In genomic region chr2:30695771-30696456, GRCm38 (mm10) we compare ENCODE assay signal across 8 mouse cellular contexts.
DNase-seq lines count a peak whose midpoint lies in the region; ATAC-seq and TF ChIP-seq lines count a peak whose summit lies in the region.

No protein-coding gene starts in this region.

- H3K9me3 ChIP-seq in embryonic facial prominence, embryonic 12.5 days: no peaks in the 10 kb centered on the region
- no peaks in the 10 kb centered on the region for H3K9me3 ChIP-seq in hindbrain, embryonic 13.5 days
- no peaks in the 10 kb centered on the region for H3K9me3 ChIP-seq in midbrain, embryonic 10.5 days (replicated peaks)

- H3K4me3 ChIP-seq in gastrocnemius, adult 2 months: no peak overlapping the region
- no peak overlapping the region for H3K4me3 ChIP-seq in embryonic facial prominence, embryonic 12.5 days
- no peak overlapping the region for H3K4me3 ChIP-seq in hindbrain, embryonic 13.5 days
- H3K4me3 ChIP-seq in midbrain, embryonic 10.5 days: no peak overlapping the region

- 0 out of 2 replicates have a peak overlapping the region, but pooled peaks have one; percentile 5 for H3K9ac ChIP-seq in embryonic facial prominence, embryonic 12.5 days
- H3K9ac ChIP-seq in hindbrain, embryonic 13.5 days: peak overlapping the region; percentile 2; the same call in 1 of the 2 replicates

- H3K4me2 ChIP-seq in embryonic facial prominence, embryonic 12.5 days (replicated peaks): no peak overlapping the region
- H3K4me2 ChIP-seq in hindbrain, embryonic 13.5 days: no peak overlapping the region

- no peaks in the 10 kb centered on the region for H3K27me3 ChIP-seq in embryonic facial prominence, embryonic 12.5 days
- H3K27me3 ChIP-seq in hindbrain, embryonic 13.5 days: no peaks in the 10 kb centered on the region
- no peaks in the 10 kb centered on the region for H3K27me3 ChIP-seq in midbrain, embryonic 10.5 days (ENCODE audit: low read depth, poor library complexity, severe bottlenecking)

- peaks cover 56% of the 10 kb centered on the region for H3K4me1 ChIP-seq in embryonic facial prominence, embryonic 12.5 days
- peaks cover 83% of the 10 kb centered on the region for H3K4me1 ChIP-seq in hindbrain, embryonic 13.5 days (replicated peaks)
- H3K4me1 ChIP-seq in midbrain, embryonic 10.5 days: peaks cover 97% of the 10 kb centered on the region

- H3K27ac ChIP-seq in gastrocnemius, adult 2 months: peak overlapping the region; percentile 40; the same call in 1 of the 2 replicates
- peak overlapping the region; percentile 99 for H3K27ac ChIP-seq in embryonic facial prominence, embryonic 12.5 days
- peak overlapping the region; percentile 100 for H3K27ac ChIP-seq in hindbrain, embryonic 13.5 days
- peak overlapping the region; percentile 99 for H3K27ac ChIP-seq in midbrain, embryonic 10.5 days (replicated peaks)

- no peak for ATAC-seq in embryonic facial prominence, embryonic 12.5 days (ENCODE audit: insufficient number of reproducible peaks, insufficient read depth, low FRiP score, low TSS enrichment)
- ATAC-seq in hindbrain, embryonic 13.5 days (ENCODE audit: low FRiP score): no peak
- no peak for ATAC-seq in erythroid progenitor cell, adult 5-6 weeks (replicated peaks; ENCODE audit: low FRiP score, poor library complexity, severe bottlenecking)

- no peak for TF ChIP-seq CTCF in gastrocnemius, adult 2 months (IDR thresholded peaks at IDR 0.05)

- 50% methylated on average over 11 of the region's 11 CpGs for WGBS in embryonic facial prominence, embryonic 12.5 days
- WGBS in hindbrain, embryonic 13.5 days: 59% methylated on average over 11 of the region's 11 CpGs
- WGBS in midbrain, embryonic 10.5 days: 76% methylated on average over 11 of the region's 11 CpGs

- no peaks in the 10 kb centered on the region for H3K36me3 ChIP-seq in embryonic facial prominence, embryonic 12.5 days
- no peaks in the 10 kb centered on the region for H3K36me3 ChIP-seq in hindbrain, embryonic 13.5 days
- H3K36me3 ChIP-seq in midbrain, embryonic 10.5 days: no peaks in the 10 kb centered on the region

- intact Hi-C loops in gastrocnemius, adult 2 months (cut with DNase I): no loop called here
- intact Hi-C loops in left cerebral cortex, postnatal 4 days (cut with DNase I): no loop called here

- DNase-seq in gastrocnemius, adult 2 months: no peak
- no peak for DNase-seq in gastrocnemius, postnatal 10 days
- no peak for DNase-seq in midbrain, embryonic 10.5 days (ENCODE audit: low spot score)
- no peak for DNase-seq in lung, postnatal 14 days
- DNase-seq in left cerebral cortex, postnatal 4 days: no peak

Comparison
In these comparisons a context has a peak if more than half of its experiments do, and no peak if none do; other contexts are left out.
1. H3K27ac ChIP-seq: peak in every context shown above with its lines; median percentile 100 in hindbrain, embryonic 13.5 days; 99 in embryonic facial prominence, embryonic 12.5 days; 99 in midbrain, embryonic 10.5 days; 40 in gastrocnemius, adult 2 months.